Mouse (Mus musculus): Measurements from ENCODE around the gene Fam160b1. TPM values are rescaled to one million over a fixed set of nuclear protein-coding genes. Genes with fewer than 3 reads are reported as not detected.

Fam160b1 gene
- polyA plus RNA-seq, 1 experiment from 2014 or later: 15.7 TPM

GRCm38 (mm10) chr19:57413918-57414317 is 53.4 kb downstream of the Fam160b1 start:
- 81% methylated on average over 6 of the region's 6 CpGs for WGBS
- no peak for ATAC-seq (ENCODE audit: low FRiP score)
- Histone ChIP-seq H3K27me3 (peaks cover 8% of the 10 kb centered on the region; the same call in 1 of the 2 replicates), H3K36me3 (replicated peaks) (no peaks in the 10 kb centered on the region), H3K4me3 (replicated peaks) (no peak overlapping the region), H3K4me2 (no peak overlapping the region), H3K9me3 (no peaks in the 10 kb centered on the region), H3K4me1 (peaks cover 21% of the 10 kb centered on the region), H3K9ac (no peak overlapping the region), H3K27ac (no peak overlapping the region)

- Histone ChIP-seq H3K27ac (no peak overlapping the region), H3K9me3 (no peaks in the 10 kb centered on the region), H3K36me3 (replicated peaks) (no peaks in the 10 kb centered on the region), H3K9ac (no peak overlapping the region), H3K4me3 (replicated peaks) (no peak overlapping the region), H3K4me1 (peaks cover 21% of the 10 kb centered on the region), H3K27me3 (peaks cover 8% of the 10 kb centered on the region; the same call in 1 of the 2 replicates), H3K4me2 (no peak overlapping the region)
- WGBS: 90% methylated on average over 8 of the region's 8 CpGs
- ATAC-seq (ENCODE audit: low FRiP score): no peak
Observed at GRCm38 (mm10) chr19:57415031-57415807, 54.7 kb downstream of the Fam160b1 start.

- Histone ChIP-seq H3K36me3 (replicated peaks) (no peaks in the 10 kb centered on the region), H3K27ac (no peak overlapping the region), H3K9me3 (no peaks in the 10 kb centered on the region), H3K4me1 (peaks cover 11% of the 10 kb centered on the region; the same call in 1 of the 2 replicates), H3K9ac (no peak overlapping the region), H3K27me3 (peaks cover 12% of the 10 kb centered on the region; the same call in 1 of the 2 replicates), H3K4me2 (0 out of 2 replicates have a peak overlapping the region, but pooled peaks have one; percentile 15), H3K4me3 (replicated peaks) (no peak overlapping the region)
- 24% methylated on average over 17 of the region's 17 CpGs for WGBS
- ATAC-seq (ENCODE audit: low FRiP score): no peak
Observed at GRCm38 (mm10) chr19:57417800-57418580, 57.5 kb downstream of the Fam160b1 start.

GRCm38 (mm10) chr19:57423402-57423801 is 62.9 kb downstream of the Fam160b1 start:
- Histone ChIP-seq H3K9me3 (no peaks in the 10 kb centered on the region), H3K27ac (no peak overlapping the region), H3K4me2 (no peak overlapping the region), H3K9ac (no peak overlapping the region), H3K27me3 (0 out of 2 replicates have a peak, but pooled peaks cover 3% of the 10 kb centered on the region), H3K36me3 (replicated peaks) (no peaks in the 10 kb centered on the region), H3K4me1 (peaks cover 12% of the 10 kb centered on the region), H3K4me3 (replicated peaks) (no peak overlapping the region)
- WGBS: 23% methylated on average over 3 of the region's 3 CpGs
- ATAC-seq (ENCODE audit: low FRiP score): no peak

- Histone ChIP-seq H3K9me3 (no peaks in the 10 kb centered on the region), H3K27me3 (0 out of 2 replicates have a peak, but pooled peaks cover 3% of the 10 kb centered on the region), H3K36me3 (replicated peaks) (no peaks in the 10 kb centered on the region), H3K4me1 (peaks cover 8% of the 10 kb centered on the region), H3K9ac (no peak overlapping the region), H3K27ac (no peak overlapping the region), H3K4me2 (no peak overlapping the region), H3K4me3 (replicated peaks) (no peak overlapping the region)
- no peak for ATAC-seq (ENCODE audit: low FRiP score)
- 95% methylated on average over 15 of the region's 15 CpGs for WGBS
Observed at GRCm38 (mm10) chr19:57425296-57425695, 64.8 kb downstream of the Fam160b1 start.

- no peak for ATAC-seq (ENCODE audit: low FRiP score)
- Histone ChIP-seq H3K4me1 (peaks cover 8% of the 10 kb centered on the region), H3K27ac (no peak overlapping the region), H3K27me3 (no peaks in the 10 kb centered on the region), H3K4me3 (replicated peaks) (no peak overlapping the region), H3K9ac (no peak overlapping the region), H3K4me2 (no peak overlapping the region), H3K9me3 (no peaks in the 10 kb centered on the region), H3K36me3 (replicated peaks) (no peaks in the 10 kb centered on the region)
- 93% methylated on average over 8 of the region's 8 CpGs for WGBS
Observed at GRCm38 (mm10) chr19:57426841-57427240, 66.4 kb downstream of the Fam160b1 start.

GRCm38 (mm10) chr19:57427756-57428438 is 67.4 kb downstream of the Fam160b1 start:
- Histone ChIP-seq H3K4me1 (peaks cover 8% of the 10 kb centered on the region), H3K9me3 (no peaks in the 10 kb centered on the region), H3K36me3 (replicated peaks) (no peaks in the 10 kb centered on the region), H3K4me3 (replicated peaks) (no peak overlapping the region), H3K27ac (no peak overlapping the region), H3K9ac (no peak overlapping the region), H3K27me3 (no peaks in the 10 kb centered on the region), H3K4me2 (no peak overlapping the region)
- 82% methylated on average over 14 of the region's 14 CpGs for WGBS
- no peak for ATAC-seq (ENCODE audit: low FRiP score)

- Histone ChIP-seq H3K4me1 (0 out of 2 replicates have a peak, but pooled peaks cover 3% of the 10 kb centered on the region), H3K4me3 (replicated peaks) (no peak overlapping the region), H3K9me3 (no peaks in the 10 kb centered on the region), H3K36me3 (replicated peaks) (no peaks in the 10 kb centered on the region), H3K4me2 (no peak overlapping the region), H3K27ac (no peak overlapping the region), H3K27me3 (no peaks in the 10 kb centered on the region), H3K9ac (no peak overlapping the region)
- no peak for ATAC-seq (ENCODE audit: low FRiP score)
- 87% methylated on average over 3 of the region's 3 CpGs for WGBS
Observed at GRCm38 (mm10) chr19:57428641-57429040, 68.2 kb downstream of the Fam160b1 start.

- Histone ChIP-seq H3K27me3 (no peaks in the 10 kb centered on the region), H3K4me3 (replicated peaks) (no peak overlapping the region), H3K36me3 (replicated peaks) (no peaks in the 10 kb centered on the region), H3K4me1 (no peaks in the 10 kb centered on the region), H3K4me2 (no peak overlapping the region), H3K9me3 (no peaks in the 10 kb centered on the region), H3K9ac (no peak overlapping the region), H3K27ac (no peak overlapping the region)
- no peak for ATAC-seq (ENCODE audit: low FRiP score)
- WGBS: 82% methylated on average over 6 of the region's 6 CpGs
Observed at GRCm38 (mm10) chr19:57429926-57430325, 69.4 kb downstream of the Fam160b1 start.

- Histone ChIP-seq H3K9ac (no peak overlapping the region), H3K4me1 (no peaks in the 10 kb centered on the region), H3K27ac (no peak overlapping the region), H3K9me3 (no peaks in the 10 kb centered on the region), H3K27me3 (no peaks in the 10 kb centered on the region), H3K4me2 (no peak overlapping the region), H3K4me3 (replicated peaks) (no peak overlapping the region), H3K36me3 (replicated peaks) (no peaks in the 10 kb centered on the region)
- no peak for ATAC-seq (ENCODE audit: low FRiP score)
- 65% methylated on average over 6 of the region's 6 CpGs for WGBS
Observed at GRCm38 (mm10) chr19:57431476-57431875, 71.0 kb downstream of the Fam160b1 start.

- Histone ChIP-seq H3K9me3 (no peaks in the 10 kb centered on the region), H3K4me1 (no peaks in the 10 kb centered on the region), H3K4me3 (replicated peaks) (no peak overlapping the region), H3K27ac (no peak overlapping the region), H3K27me3 (no peaks in the 10 kb centered on the region), H3K36me3 (replicated peaks) (no peaks in the 10 kb centered on the region), H3K9ac (no peak overlapping the region), H3K4me2 (no peak overlapping the region)
- ATAC-seq (ENCODE audit: low FRiP score): no peak
- 59% methylated on average over 6 of the region's 6 CpGs for WGBS
Observed at GRCm38 (mm10) chr19:57434024-57434423, 73.5 kb downstream of the Fam160b1 start.

GRCm38 (mm10) chr19:57436586-57437021 is 76.1 kb downstream of the Fam160b1 start:
- Histone ChIP-seq H3K27me3 (no peaks in the 10 kb centered on the region), H3K36me3 (replicated peaks) (no peaks in the 10 kb centered on the region), H3K27ac (no peak overlapping the region), H3K4me1 (no peaks in the 10 kb centered on the region), H3K9me3 (no peaks in the 10 kb centered on the region), H3K4me2 (no peak overlapping the region), H3K9ac (no peak overlapping the region), H3K4me3 (replicated peaks) (no peak overlapping the region)
- ATAC-seq (ENCODE audit: low FRiP score): no peak
- WGBS: 73% methylated on average over 10 of the region's 10 CpGs

Data from forebrain, embryonic 12.5 days (tissue).